Mouse (Mus musculus) liver, adult 2 months (tissue): Measurements from ENCODE around the gene Rhobtb1. TPM values are rescaled to one million over a fixed set of nuclear protein-coding genes. Genes with fewer than 3 reads are reported as not detected.

ENCODE experiments used
- DNase-seq: peaks from one replicate; pipeline ENCODE4 v3.0.0-alpha.2; 2011; ENCODE audit warnings: low read depth, low spot score; ENCODE audit errors: extremely low read depth
- H3K27ac ChIP-seq: fragments of 200-500 bp; replicated peaks from 2 replicates; pipeline ENCODE4 v1.5.1; 2012; ENCODE audit warnings: low read depth, mild to moderate bottlenecking, control low read depth, inconsistent platforms, low read length; ENCODE audit not compliant: insufficient read depth
- H3K27me3 ChIP-seq: fragments of 200-500 bp; 2 replicates; pipeline ENCODE4 v1.6.1; 2012; ENCODE audit warnings: mild to moderate bottlenecking, moderate library complexity, low read length, inconsistent platforms; ENCODE audit not compliant: control insufficient read depth, insufficient read depth
- H3K36me3 ChIP-seq: fragments of 200-500 bp; 2 replicates; pipeline ENCODE4 v1.6.1; 2012; ENCODE audit warnings: low read length, inconsistent platforms; ENCODE audit not compliant: control insufficient read depth, insufficient read depth
- H3K4me1 ChIP-seq: fragments of 200-500 bp; 2 replicates; pipeline ENCODE4 v1.6.1; 2011; ENCODE audit warnings: low read length; ENCODE audit not compliant: control insufficient read depth, insufficient read depth
- H3K4me3 ChIP-seq: fragments of 200-500 bp; 2 replicates; pipeline ENCODE4 v1.5.1; 2011; ENCODE audit warnings: low read depth, mild to moderate bottlenecking, control low read depth, low read length, moderate library complexity; ENCODE audit not compliant: insufficient read depth
- H3K79me2 ChIP-seq: fragments of 200-500 bp; 2 replicates; pipeline ENCODE4 v1.6.1; 2012; ENCODE audit warnings: inconsistent platforms, mild to moderate bottlenecking, low read length, moderate library complexity; ENCODE audit not compliant: control insufficient read depth, insufficient read depth
- H3K9ac ChIP-seq: fragments of 200-500 bp; 2 replicates; pipeline ENCODE4 v1.6.1; 2012; ENCODE audit warnings: low read depth, mild to moderate bottlenecking, control low read depth, inconsistent platforms, low read length
- CTCF ChIP-seq: fragments of 200-500 bp; IDR thresholded peaks from 2 replicates; pipeline ENCODE4 v1.5.1; 2011; ENCODE audit warnings: low read depth, low read length, control low read depth
- POLR2A ChIP-seq: fragments of 200-500 bp; IDR thresholded peaks from 2 replicates; pipeline ENCODE4 v1.6.1; 2011; ENCODE audit warnings: low read length, control low read depth; ENCODE audit not compliant: insufficient read depth; ENCODE audit errors: extremely low read depth
- WGBS: fragments of 180-500 bp; shearing (Covaris S2); methylation state at CpG from one replicate; pipeline ENCODE4 v1.1.7; 2018; 5-methylcytosine and 5-hydroxymethylcytosine counted together
- polyA plus RNA-seq: library from polyadenylated mRNA; depleted of rRNA; stranded (reverse); fragments of >200 nt; gene quantifications from 2 replicates; pipeline ENCODE4 v1.2.3, GENCODE M21; 2012
- total RNA-seq: library from RNA; depleted of rRNA; stranded (reverse); fragments of >200 nt; gene quantifications from 2 replicates; pipeline ENCODE4 v1.2.3, GENCODE M21; 2014

Rhobtb1 gene
- total and polyA plus RNA-seq, 2 experiments: 14.3 to 47.9 TPM

DNA sequence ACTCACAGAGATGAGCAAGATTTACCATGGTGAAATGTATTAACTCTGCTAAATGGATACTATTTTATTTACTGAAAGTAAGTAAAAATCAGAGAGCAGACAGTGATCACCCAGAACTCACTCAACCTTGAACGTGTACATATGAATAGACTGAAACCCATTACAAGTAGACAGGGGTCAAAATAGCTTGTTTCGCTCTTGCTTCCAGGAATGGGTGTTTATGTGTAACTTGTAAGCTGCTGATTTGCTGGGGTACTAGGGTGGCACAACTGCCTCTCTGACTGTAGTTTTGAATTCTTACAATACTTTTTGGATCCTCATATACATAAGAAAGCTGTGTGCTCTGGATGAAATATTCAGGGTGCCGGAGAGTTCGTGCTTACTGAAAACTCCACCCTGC is 93.9 kb downstream of the Rhobtb1 start:
- Histone ChIP-seq H3K27ac (no peak overlapping the region), H3K4me1 (peaks cover 28% of the 10 kb centered on the region), H3K4me3 (no peak overlapping the region), H3K9ac (no peak overlapping the region), H3K79me2 (peaks cover 40% of the 10 kb centered on the region; the same call in 1 of the 2 replicates), H3K27me3 (no peaks in the 10 kb centered on the region), H3K36me3 (peaks cover 8% of the 10 kb centered on the region)
- whole genome bisulfite sequencing: 67% methylated on average over 4 of the region's 4 CpGs
- no peak for DNase-seq
- TF ChIP-seq CTCF (no peak), POLR2A (no peak)

- TF ChIP-seq CTCF (no peak), POLR2A (no peak)
Measured at GRCm38 (mm10) chr10:69245906-69246668, 94.9 kb downstream of the Rhobtb1 start.

GRCm38 (mm10) chr10:69246762-69247161 is 95.5 kb downstream of the Rhobtb1 start:
- Histone ChIP-seq H3K4me3 (no peak overlapping the region), H3K79me2 (peaks cover 31% of the 10 kb centered on the region; the same call in 1 of the 2 replicates), H3K4me1 (peaks cover 21% of the 10 kb centered on the region), H3K36me3 (peaks cover 17% of the 10 kb centered on the region), H3K27ac (no peak overlapping the region), H3K27me3 (no peaks in the 10 kb centered on the region), H3K9ac (no peak overlapping the region)
- DNase-seq: no peak
- 79% methylated on average over 3 of the region's 3 CpGs for WGBS
- TF ChIP-seq CTCF: no peak
- TF ChIP-seq POLR2A: no peak

More at GRCm38 (mm10) chr10:69245906-69246668, 94.9 kb downstream of the Rhobtb1 start:
- H3K4me3 ChIP-seq: no peak overlapping the region
- peaks cover 24% of the 10 kb centered on the region for H3K4me1 ChIP-seq
- H3K79me2 ChIP-seq: peaks cover 38% of the 10 kb centered on the region; the same call in 1 of the 2 replicates
- 67% methylated on average over 10 of the region's 10 CpGs for WGBS
- no peaks in the 10 kb centered on the region for H3K27me3 ChIP-seq
- DNase-seq: peak; percentile 37
- peak overlapping the region; percentile 19 for H3K27ac ChIP-seq
- H3K9ac ChIP-seq: no peak overlapping the region
- peaks cover 17% of the 10 kb centered on the region for H3K36me3 ChIP-seq

- Histone ChIP-seq H3K9ac (no peak overlapping the region), H3K79me2 (peaks cover 26% of the 10 kb centered on the region; the same call in 1 of the 2 replicates), H3K4me3 (no peak overlapping the region), H3K36me3 (peaks cover 19% of the 10 kb centered on the region), H3K27me3 (no peaks in the 10 kb centered on the region), H3K27ac (no peak overlapping the region), H3K4me1 (peaks cover 26% of the 10 kb centered on the region)
- WGBS: 92% methylated on average over 7 of the region's 7 CpGs
- TF ChIP-seq CTCF (no peak), POLR2A (no peak)
- no peak for DNase-seq
Measured at GRCm38 (mm10) chr10:69247311-69248033, 96.2 kb downstream of the Rhobtb1 start.

DNA sequence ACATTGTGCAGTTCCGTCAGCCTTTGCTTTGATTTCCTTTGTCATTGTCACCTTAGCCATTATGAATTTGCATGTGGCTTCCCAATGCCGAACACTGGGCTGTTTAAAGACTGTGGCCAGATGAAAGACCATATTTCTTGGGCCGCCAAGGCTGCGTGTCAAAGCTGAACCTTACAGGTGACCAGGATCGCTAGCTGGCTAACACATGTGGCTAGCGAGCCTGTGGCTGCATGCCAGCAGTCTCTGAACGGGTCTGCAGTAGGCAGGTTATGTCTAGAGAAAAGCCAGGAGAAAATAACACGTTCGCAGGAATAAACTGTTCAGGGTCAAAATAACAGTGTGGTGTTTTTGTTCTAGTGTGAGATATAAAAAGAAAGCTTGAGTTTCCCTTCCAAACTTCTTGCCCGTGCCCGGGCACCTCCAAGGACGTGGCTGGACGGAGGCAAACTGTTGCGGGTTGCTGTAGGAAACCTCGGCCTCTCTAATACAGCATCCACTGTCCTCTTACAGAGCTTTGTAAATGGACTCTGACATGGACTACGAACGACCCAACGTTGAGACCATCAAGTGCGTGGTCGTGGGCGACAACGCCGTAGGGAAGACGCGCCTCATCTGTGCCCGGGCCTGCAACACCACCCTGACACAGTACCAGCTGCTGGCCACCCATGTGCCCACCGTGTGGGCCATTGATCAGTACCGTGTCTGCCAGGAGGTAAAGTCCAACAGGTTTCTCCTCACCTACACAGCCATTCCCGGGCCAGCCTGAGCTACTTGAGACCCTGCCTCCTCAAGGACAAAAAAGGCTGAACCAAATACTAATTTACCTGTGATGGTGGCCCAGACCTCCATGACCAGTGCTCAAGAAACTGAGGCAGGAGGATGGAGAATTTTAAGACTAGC is 97.3 kb downstream of the Rhobtb1 start:
- Histone ChIP-seq H3K36me3 (peaks cover 19% of the 10 kb centered on the region), H3K4me1 (peaks cover 35% of the 10 kb centered on the region), H3K27ac (peak overlapping the region; percentile 29), H3K79me2 (peaks cover 17% of the 10 kb centered on the region; the same call in 1 of the 2 replicates), H3K27me3 (no peaks in the 10 kb centered on the region), H3K4me3 (no peak overlapping the region), H3K9ac (no peak overlapping the region)
- peak; percentile 60 for DNase-seq
- 66% methylated on average over 29 of the region's 29 CpGs for WGBS
- TF ChIP-seq POLR2A: no peak
- TF ChIP-seq CTCF: no peak
